Mouse (Mus musculus): ENCODE measurements around the gene Irf8. TPM values are rescaled to one million over a fixed set of nuclear protein-coding genes. Genes with fewer than 3 reads are reported as not detected.

Irf8 gene
- polyA plus RNA-seq, 1 experiment from 2014 or later = 4.7 TPM

GRCm38 (mm10) chr8:120741815-120742530 lies 5.8 kb downstream of the Irf8 start:
- Histone ChIP-seq H3K4me3 (no peak overlapping the region), H3K27ac (replicated peaks) (no peak overlapping the region), H3K9me3 (no peaks in the 10 kb centered on the region), H3K9ac (replicated peaks) (no peak overlapping the region), H3K36me3 (no peaks in the 10 kb centered on the region), H3K27me3 (peaks cover 48% of the 10 kb centered on the region), H3K4me1 (no peaks in the 10 kb centered on the region), H3K4me2 (replicated peaks) (no peak overlapping the region)
- no peak for ATAC-seq (ENCODE audit: low FRiP score, low read depth)
- WGBS = 91% methylated on average over 15 of the region's 15 CpGs

GRCm38 (mm10) chr8:120743149-120743897 lies 7.2 kb downstream of the Irf8 start:
- H3K36me3 ChIP-seq = no peaks in the 10 kb centered on the region
- no peak overlapping the region for H3K4me2 ChIP-seq (replicated peaks)
- no peak for ATAC-seq (ENCODE audit: low FRiP score, low read depth)
- no peak overlapping the region for H3K27ac ChIP-seq (replicated peaks)
- WGBS = 52% methylated on average over 12 of the region's 12 CpGs
- H3K27me3 ChIP-seq = peaks cover 34% of the 10 kb centered on the region
- H3K9me3 ChIP-seq = no peaks in the 10 kb centered on the region
- H3K9ac ChIP-seq (replicated peaks) = no peak overlapping the region
- no peaks in the 10 kb centered on the region for H3K4me1 ChIP-seq
- H3K4me3 ChIP-seq = no peak overlapping the region

- no peaks in the 10 kb centered on the region for H3K4me1 ChIP-seq
- no peak overlapping the region for H3K9ac ChIP-seq (replicated peaks)
- no peak overlapping the region for H3K4me3 ChIP-seq
- H3K27me3 ChIP-seq = peaks cover 30% of the 10 kb centered on the region
- ATAC-seq (ENCODE audit: low FRiP score, low read depth) = no peak
- no peaks in the 10 kb centered on the region for H3K9me3 ChIP-seq
- WGBS = 63% methylated on average over 4 of the region's 4 CpGs
- no peak overlapping the region for H3K4me2 ChIP-seq (replicated peaks)
- H3K27ac ChIP-seq (replicated peaks) = no peak overlapping the region
- no peaks in the 10 kb centered on the region for H3K36me3 ChIP-seq
These were observed 7.7 kb downstream of the Irf8 start for GRCm38 (mm10) chr8:120743898-120744290.

- WGBS = 64% methylated on average over 5 of the region's 5 CpGs
- H3K9me3 ChIP-seq = no peaks in the 10 kb centered on the region
- H3K4me1 ChIP-seq = no peaks in the 10 kb centered on the region
- no peak for ATAC-seq (ENCODE audit: low FRiP score, low read depth)
- H3K27ac ChIP-seq (replicated peaks) = no peak overlapping the region
- no peak overlapping the region for H3K4me3 ChIP-seq
- no peaks in the 10 kb centered on the region for H3K36me3 ChIP-seq
- H3K4me2 ChIP-seq (replicated peaks) = no peak overlapping the region
- no peak overlapping the region for H3K9ac ChIP-seq (replicated peaks)
- H3K27me3 ChIP-seq = peaks cover 24% of the 10 kb centered on the region
These were observed 8.3 kb downstream of the Irf8 start for GRCm38 (mm10) chr8:120744448-120744847.

GRCm38 (mm10) chr8:120745226-120745625 lies 9.1 kb downstream of the Irf8 start:
- Histone ChIP-seq H3K36me3 (no peaks in the 10 kb centered on the region), H3K9ac (replicated peaks) (no peak overlapping the region), H3K27me3 (peaks cover 19% of the 10 kb centered on the region), H3K4me1 (no peaks in the 10 kb centered on the region), H3K9me3 (no peaks in the 10 kb centered on the region), H3K4me3 (no peak overlapping the region), H3K27ac (replicated peaks) (no peak overlapping the region), H3K4me2 (replicated peaks) (no peak overlapping the region)
- 73% methylated on average over 7 of the region's 7 CpGs for WGBS
- no peak for ATAC-seq (ENCODE audit: low FRiP score, low read depth)

GRCm38 (mm10) chr8:120746007-120746701 lies 10.0 kb downstream of the Irf8 start:
- Histone ChIP-seq H3K4me3 (no peak overlapping the region), H3K36me3 (no peaks in the 10 kb centered on the region), H3K27me3 (peaks cover 18% of the 10 kb centered on the region), H3K27ac (replicated peaks) (no peak overlapping the region), H3K9me3 (no peaks in the 10 kb centered on the region), H3K4me1 (no peaks in the 10 kb centered on the region), H3K4me2 (replicated peaks) (no peak overlapping the region), H3K9ac (replicated peaks) (no peak overlapping the region)
- no peak for ATAC-seq (ENCODE audit: low FRiP score, low read depth)
- 64% methylated on average over 18 of the region's 18 CpGs for WGBS

- Histone ChIP-seq H3K9ac (replicated peaks) (no peak overlapping the region), H3K4me3 (no peak overlapping the region), H3K9me3 (no peaks in the 10 kb centered on the region), H3K4me1 (no peaks in the 10 kb centered on the region), H3K36me3 (no peaks in the 10 kb centered on the region), H3K4me2 (replicated peaks) (no peak overlapping the region), H3K27ac (replicated peaks) (no peak overlapping the region), H3K27me3 (peaks cover 12% of the 10 kb centered on the region; the same call in 1 of the 2 replicates)
- WGBS = 80% methylated on average over 7 of the region's 7 CpGs
- ATAC-seq (ENCODE audit: low FRiP score, low read depth) = no peak
These were observed 11.1 kb downstream of the Irf8 start for GRCm38 (mm10) chr8:120747286-120747685.

GRCm38 (mm10) chr8:120750616-120751015 lies 14.5 kb downstream of the Irf8 start:
- WGBS = 81% methylated on average over 9 of the region's 9 CpGs
- Histone ChIP-seq H3K27me3 (peaks cover 7% of the 10 kb centered on the region; the same call in 1 of the 2 replicates), H3K4me3 (no peak overlapping the region), H3K36me3 (no peaks in the 10 kb centered on the region), H3K4me2 (replicated peaks) (no peak overlapping the region), H3K9me3 (no peaks in the 10 kb centered on the region), H3K4me1 (no peaks in the 10 kb centered on the region), H3K9ac (replicated peaks) (no peak overlapping the region), H3K27ac (replicated peaks) (no peak overlapping the region)
- ATAC-seq (ENCODE audit: low FRiP score, low read depth) = no peak

- Histone ChIP-seq H3K4me2 (replicated peaks) (no peak overlapping the region), H3K27me3 (peaks cover 6% of the 10 kb centered on the region; the same call in 1 of the 2 replicates), H3K9me3 (no peaks in the 10 kb centered on the region), H3K27ac (replicated peaks) (no peak overlapping the region), H3K9ac (replicated peaks) (no peak overlapping the region), H3K4me1 (peaks cover 6% of the 10 kb centered on the region; the same call in 1 of the 2 replicates), H3K4me3 (no peak overlapping the region), H3K36me3 (no peaks in the 10 kb centered on the region)
- no peak for ATAC-seq (ENCODE audit: low FRiP score, low read depth)
- 79% methylated on average over 21 of the region's 21 CpGs for WGBS
These were observed 15.3 kb downstream of the Irf8 start for GRCm38 (mm10) chr8:120751226-120752081.

- Histone ChIP-seq H3K4me1 (peaks cover 6% of the 10 kb centered on the region; the same call in 1 of the 2 replicates), H3K9me3 (no peaks in the 10 kb centered on the region), H3K27me3 (peaks cover 6% of the 10 kb centered on the region; the same call in 1 of the 2 replicates), H3K27ac (replicated peaks) (no peak overlapping the region), H3K4me3 (no peak overlapping the region), H3K9ac (replicated peaks) (no peak overlapping the region), H3K36me3 (no peaks in the 10 kb centered on the region), H3K4me2 (replicated peaks) (no peak overlapping the region)
- ATAC-seq (ENCODE audit: low FRiP score, low read depth) = no peak
- 31% methylated on average over 12 of the region's 12 CpGs for WGBS
These were observed 15.9 kb downstream of the Irf8 start for GRCm38 (mm10) chr8:120752082-120752452.

GRCm38 (mm10) chr8:120753476-120753875 lies 17.3 kb downstream of the Irf8 start:
- H3K4me3 ChIP-seq = no peak overlapping the region
- peaks cover 6% of the 10 kb centered on the region; the same call in 1 of the 2 replicates for H3K4me1 ChIP-seq
- no peaks in the 10 kb centered on the region for H3K9me3 ChIP-seq
- H3K9ac ChIP-seq (replicated peaks) = no peak overlapping the region
- H3K4me2 ChIP-seq (replicated peaks) = no peak overlapping the region
- no peak overlapping the region for H3K27ac ChIP-seq (replicated peaks)
- H3K27me3 ChIP-seq = peaks cover 6% of the 10 kb centered on the region; the same call in 1 of the 2 replicates
- no peaks in the 10 kb centered on the region for H3K36me3 ChIP-seq
- ATAC-seq (ENCODE audit: low FRiP score, low read depth) = no peak
- 94% methylated on average over 22 of the region's 22 CpGs for WGBS

Measured in midbrain, embryonic 12.5 days (tissue).